Comparison of ENCODE assay signal across 8 mouse cellular contexts in genomic region chr19:28679776-28680391, GRCm38 (mm10). TPM values are rescaled to one million over a fixed set of nuclear protein-coding genes. Genes with fewer than 3 reads are reported as not detected.
DNase-seq lines count a peak whose midpoint lies in the region; ATAC-seq and TF ChIP-seq lines count a peak whose summit lies in the region.

Gene Glis3, minus strand, starts transcription at chr19:28680077.

- DNase-seq in adipocyte (ENCODE audit: low spot score) (peak; percentile 26), MN1 (ENCODE audit: low spot score) (no peak)
- peak; percentile 82 for DNase-seq in forebrain, embryonic 11.5 days (ENCODE audit: low spot score)
- DNase-seq in heart, postnatal 14 days: peak; percentile 66 to 75
- peak; percentile 83 to 90 for DNase-seq in kidney, postnatal 4 days
- peak; percentile 85 for DNase-seq in lung, embryonic 14.5 days
- peak; percentile 61 for DNase-seq in ovary, adult 18-20 months (ENCODE audit: low spot score)

- no peak within 1 kb of the TSS for H3K27ac ChIP-seq in forebrain, embryonic 11.5 days (ENCODE audit: low read depth, low read length)
- peak within 1 kb of the TSS; percentile 25; the same call in 1 of the 2 replicates for H3K27ac ChIP-seq in lung, embryonic 14.5 days (ENCODE audit: low read depth)

- WGBS in forebrain, embryonic 11.5 days: under 1% methylated on average over 65 of the region's 66 CpGs
- WGBS in lung, embryonic 14.5 days: under 1% methylated on average over 46 of the region's 66 CpGs

- H3K27me3 ChIP-seq in C2C12 (ENCODE audit: control insufficient read depth, insufficient read depth, insufficient read length): no peaks in the 10 kb centered on the region
- H3K27me3 ChIP-seq in forebrain, embryonic 11.5 days (ENCODE audit: control insufficient read depth, insufficient read depth, low read length): peaks cover 28% of the 10 kb centered on the region
- H3K27me3 ChIP-seq in lung, embryonic 14.5 days (ENCODE audit: insufficient read depth, low read length): peaks cover 15% of the 10 kb centered on the region

- no peaks in the 10 kb centered on the region for H3K36me3 ChIP-seq in C2C12 (ENCODE audit: control insufficient read depth, insufficient read depth)
- H3K36me3 ChIP-seq in forebrain, embryonic 11.5 days (ENCODE audit: control insufficient read depth, insufficient read depth, low read length): no peaks in the 10 kb centered on the region
- H3K36me3 ChIP-seq in lung, embryonic 14.5 days (ENCODE audit: insufficient read depth): no peaks in the 10 kb centered on the region

- no peaks in the 10 kb centered on the region for H3K9me3 ChIP-seq in forebrain, embryonic 11.5 days (ENCODE audit: control insufficient read depth, low read length)
- no peaks in the 10 kb centered on the region for H3K9me3 ChIP-seq in lung, embryonic 14.5 days (ENCODE audit: low read depth, low read length)

- H3K4me1 ChIP-seq in forebrain, embryonic 11.5 days (replicated peaks; ENCODE audit: control insufficient read depth, insufficient read depth, low read length): peaks cover 12% of the 10 kb centered on the region
- peaks cover 10% of the 10 kb centered on the region for H3K4me1 ChIP-seq in lung, embryonic 14.5 days (ENCODE audit: insufficient read depth)

- TF ChIP-seq CTCF in C2C12 (IDR thresholded peaks at IDR 0.05; ENCODE audit: control insufficient read depth, insufficient read depth, insufficient read length): peak; percentile 15
- TF ChIP-seq CTCF in lung, embryonic 14.5 days (IDR thresholded peaks at IDR 0.05; ENCODE audit: low read depth): peak; percentile 19; the same call in 1 of the 2 replicates

- peak within 1 kb of the TSS; percentile 89 for H3K4me2 ChIP-seq in forebrain, embryonic 11.5 days (ENCODE audit: low read depth, low read length, severe bottlenecking)
- H3K4me2 ChIP-seq in lung, embryonic 14.5 days: peak within 1 kb of the TSS; percentile 99

- H3K9ac ChIP-seq in forebrain, embryonic 11.5 days (ENCODE audit: low read length): peak within 1 kb of the TSS; percentile 52
- peak within 1 kb of the TSS; percentile 55 for H3K9ac ChIP-seq in lung, embryonic 14.5 days

- peaks cover 24% of the 10 kb centered on the region for H3K79me3 ChIP-seq in C2C12 (ENCODE audit: low read depth)

- H3ac ChIP-seq in C2C12 (ENCODE audit: control insufficient read depth, insufficient read length, low read depth): peak within 1 kb of the TSS; percentile 91

- intact Hi-C loops in heart, postnatal 14 days (cut with DNase I): no loop called here

- ATAC-seq in forebrain, embryonic 11.5 days (replicated peaks; ENCODE audit: low FRiP score): peak; percentile 81
- peak; percentile 95 for ATAC-seq in lung, embryonic 14.5 days (ENCODE audit: insufficient read depth)

- H3K79me2 ChIP-seq in C2C12 (ENCODE audit: control insufficient read depth, insufficient read depth): peaks cover 44% of the 10 kb centered on the region

- H3K4me3 ChIP-seq in C2C12 (ENCODE audit: insufficient read depth, poor library complexity, severe bottlenecking): peak within 1 kb of the TSS; percentile 72
- H3K4me3 ChIP-seq in forebrain, embryonic 11.5 days (ENCODE audit: low read depth, low read length): peak within 1 kb of the TSS; percentile 47
- peak within 1 kb of the TSS; percentile 54 for H3K4me3 ChIP-seq in lung, embryonic 14.5 days (ENCODE audit: low read depth, low read length)

TF ChIP-seq in C2C12, 6 proteins besides CTCF, POLR2A, EP300 and RAD21:
- TF ChIP-seq USF1 (IDR thresholded peaks at IDR 0.05; ENCODE audit: low read depth) (no peak), CEBPB (IDR thresholded peaks at IDR 0.05; ENCODE audit: low read depth) (no peak)

RNA-seq across cellular contexts. Expression of gene Glis3, which starts in this region (rescaled TPM):
- 2.9 TPM for polyA plus RNA-seq in C2C12 (2012; fragmentation: generic; extraction: Trizol)
- 3.4 and 3.5 TPM in 2 replicates for polyA plus RNA-seq in forebrain, embryonic 11.5 days (2014; fragmentation: Nextera tagmentation; extraction: Ambion mirVana)
- 1 to 10 TPM; 1.2 to 1.3 TPM for total RNA-seq in heart, postnatal 14 days (2021)
- polyA plus RNA-seq in lung, embryonic 14.5 days (2014; fragmentation: Nextera tagmentation; extraction: Ambion mirVana): 4.0 and 4.7 TPM in 2 replicates
